Mouse (Mus musculus) E14TG2a.4 (cell line): ENCODE measurements at regions not wholly inside any gene's neighbourhood (a gene's known extent, or its start where the extent isn't known, plus 50 kb on each side); places are given as distances from the start of the nearest gene placed in this dataset.

Source experiments
- CTCF ChIP-seq: conservative IDR thresholded peaks from 2 replicates; pipeline ENCODE4 v1.5.1; 2014; ENCODE audit warnings: low read length
- POU5F1 ChIP-seq: IDR thresholded peaks from 2 replicates; pipeline ENCODE4 v1.6.1; 2014; ENCODE audit warnings: low read length, borderline replicate concordance

DNA sequence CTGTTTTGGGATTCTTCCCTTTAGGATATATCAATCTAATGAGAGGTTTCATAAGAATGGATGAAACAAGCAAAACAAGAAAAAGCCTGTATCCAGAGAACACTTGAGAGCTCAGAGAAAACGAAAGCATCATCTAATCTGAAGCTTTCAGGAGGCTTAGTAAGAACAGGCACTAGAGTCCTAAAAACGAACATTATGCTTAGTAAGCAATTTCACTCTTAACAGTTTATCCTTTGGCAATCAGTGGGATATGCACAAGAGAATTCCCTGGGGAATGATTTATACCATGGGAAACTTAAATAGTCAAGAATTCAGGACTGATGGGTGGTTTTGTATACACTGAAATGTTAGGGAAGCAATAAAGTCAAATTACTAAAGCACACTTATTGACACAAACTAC lies 521.5 kb upstream of the Clint1 start:
- TF ChIP-seq CTCF, result no peak
- TF ChIP-seq POU5F1, result no peak
